Mouse (Mus musculus) hindbrain, postnatal 0 days (tissue): ENCODE measurements around the gene Dnmt3c. TPM values are rescaled to one million over a fixed set of nuclear protein-coding genes. Genes with fewer than 3 reads are reported as not detected.

Experiments used
- ATAC-seq: fragments of 200-750 bp; cut with Nextera tagmentation; 2 replicates; pipeline ENCODE4 v1.8.0; 2017; ENCODE audit warnings: mild to moderate bottlenecking, moderate TSS enrichment, moderate library complexity
- DNase-seq: peaks from one replicate; pipeline ENCODE4 v3.0.0-alpha.2; 2015; ENCODE audit warnings: low spot score
- H3K27ac ChIP-seq: fragments of 300-500 bp; sonication (generic); 2 replicates; pipeline ENCODE4 v1.5.1; 2014; ENCODE audit warnings: mild to moderate bottlenecking
- H3K27me3 ChIP-seq: fragments of 300-500 bp; sonication (generic); 2 replicates; pipeline ENCODE4 v1.6.1; 2014; ENCODE audit warnings: low read length, mixed read lengths; ENCODE audit not compliant: insufficient read depth
- H3K36me3 ChIP-seq: fragments of 300-500 bp; sonication (generic); 2 replicates; pipeline ENCODE4 v1.6.1; 2014; ENCODE audit warnings: low read length, mixed read lengths; ENCODE audit not compliant: insufficient read depth
- H3K4me1 ChIP-seq: fragments of 300-500 bp; sonication (generic); 2 replicates; pipeline ENCODE4 v1.6.1; 2014; ENCODE audit warnings: antibody characterized with exemption, low read length, mixed read lengths; ENCODE audit not compliant: insufficient read depth
- H3K4me2 ChIP-seq: fragments of 300-500 bp; sonication (generic); 2 replicates; pipeline ENCODE4 v1.6.1; 2014; ENCODE audit warnings: low read depth, mild to moderate bottlenecking, low read length, moderate library complexity, mixed read lengths
- H3K4me3 ChIP-seq: fragments of 300-500 bp; sonication (generic); 2 replicates; pipeline ENCODE4 v1.5.1; 2014; ENCODE audit warnings: low read length
- H3K9ac ChIP-seq: fragments of 300-500 bp; sonication (generic); replicated peaks from 2 replicates; pipeline ENCODE4 v1.6.1; 2014; ENCODE audit warnings: mild to moderate bottlenecking, low read length, moderate library complexity, mixed read lengths
- H3K9me3 ChIP-seq: fragments of 300-500 bp; sonication (generic); 2 replicates; pipeline ENCODE4 v1.6.1; 2016; ENCODE audit warnings: low read length, mixed read lengths
- CTCF ChIP-seq: IDR thresholded peaks from 2 replicates; pipeline ENCODE4 v1.5.1; 2016; ENCODE audit warnings: antibody characterized with exemption, control low read depth, low read depth
- WGBS: fragments of 180-500 bp; shearing (Covaris S2); extraction: QIAGEN DNeasy Blood & Tissue Kit; methylation state at CpG from one replicate; pipeline ENCODE4 v1.1.7; 2014; 5-methylcytosine and 5-hydroxymethylcytosine counted together
- polyA plus RNA-seq: library from polyadenylated mRNA; unstranded; fragments of >200 nt; fragmentation: Nextera tagmentation; extraction: Ambion mirVana; gene quantifications from 2 replicates; pipeline ENCODE4 v1.2.1, GENCODE M21; 2015
- total RNA-seq: library from RNA; depleted of rRNA; stranded (reverse); fragments of >200 nt; gene quantifications from 2 replicates; pipeline ENCODE4 v1.2.3, GENCODE M21; 2014; rRNA removed

Dnmt3c gene
- total and polyA plus RNA-seq, 2 experiments from 2014 or later = not detected

- TF ChIP-seq CTCF = no peak
- no peak overlapping the region for H3K9ac ChIP-seq
- H3K27ac ChIP-seq = no peak overlapping the region
- no peaks in the 10 kb centered on the region for H3K4me1 ChIP-seq
- no peaks in the 10 kb centered on the region for H3K27me3 ChIP-seq
- no peak overlapping the region for H3K4me3 ChIP-seq
- ATAC-seq (no peak), DNase-seq (no peak)
- no peaks in the 10 kb centered on the region for H3K9me3 ChIP-seq
- H3K4me2 ChIP-seq = no peak overlapping the region
- WGBS = 77% methylated on average over 2 of the region's 2 CpGs
- peaks cover 28% of the 10 kb centered on the region for H3K36me3 ChIP-seq
Measured at GRCm38 (mm10) chr2:153768881-153769280, 72.4 kb downstream of the Dnmt3c start.

- Histone ChIP-seq H3K4me1 (no peaks in the 10 kb centered on the region), H3K4me2 (no peak overlapping the region), H3K27me3 (no peaks in the 10 kb centered on the region), H3K27ac (no peak overlapping the region), H3K9me3 (no peaks in the 10 kb centered on the region), H3K9ac (no peak overlapping the region), H3K4me3 (no peak overlapping the region), H3K36me3 (no peaks in the 10 kb centered on the region; the same call in 1 of the 2 replicates)
- DNase-seq = no peak
- ATAC-seq = no peak
- WGBS = 96% methylated on average over 4 of the region's 4 CpGs
- TF ChIP-seq CTCF = no peak
Measured at GRCm38 (mm10) chr2:153772950-153773349, 76.5 kb downstream of the Dnmt3c start.

DNA sequence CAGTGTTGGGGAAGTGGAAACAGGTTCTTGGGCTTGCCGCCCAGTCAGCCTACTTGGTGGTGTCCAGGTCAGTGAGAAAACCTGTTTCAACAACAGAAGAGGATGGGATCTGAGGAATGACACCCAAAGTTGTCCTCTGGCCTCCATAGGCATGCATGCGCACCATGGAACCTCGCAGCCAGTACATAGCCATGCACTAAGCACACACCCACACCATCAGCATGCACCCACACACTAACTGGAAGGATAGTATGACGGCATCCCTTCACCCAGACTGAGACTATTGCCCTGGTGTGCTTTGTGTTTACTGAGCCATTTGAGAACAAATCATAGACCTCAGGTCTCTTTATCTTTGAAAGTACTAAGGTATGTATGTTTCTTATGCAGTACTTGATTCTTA lies 79.0 kb downstream of the Dnmt3c start:
- ATAC-seq (no peak), DNase-seq (no peak)
- Histone ChIP-seq H3K4me1 (no peaks in the 10 kb centered on the region), H3K9me3 (no peaks in the 10 kb centered on the region), H3K36me3 (no peaks in the 10 kb centered on the region; the same call in 1 of the 2 replicates), H3K27me3 (no peaks in the 10 kb centered on the region), H3K27ac (no peak overlapping the region), H3K4me2 (no peak overlapping the region), H3K9ac (no peak overlapping the region), H3K4me3 (no peak overlapping the region)
- no peak for TF ChIP-seq CTCF
- 94% methylated on average over 4 of the region's 4 CpGs for WGBS

- H3K9ac ChIP-seq = no peak overlapping the region; the same call in 1 of the 2 replicates
- H3K27me3 ChIP-seq = no peaks in the 10 kb centered on the region
- no peaks in the 10 kb centered on the region for H3K4me1 ChIP-seq
- no peaks in the 10 kb centered on the region for H3K36me3 ChIP-seq
- H3K27ac ChIP-seq = no peak overlapping the region
- peak overlapping the region; percentile 22 for H3K4me3 ChIP-seq
- 14% methylated on average over 24 of the region's 24 CpGs for WGBS
- H3K4me2 ChIP-seq = peak overlapping the region; percentile 61
- no peaks in the 10 kb centered on the region for H3K9me3 ChIP-seq
- ATAC-seq = peak; percentile 79
- DNase-seq = peak; percentile 56
- TF ChIP-seq CTCF = no peak
Measured at GRCm38 (mm10) chr2:153778638-153779362, 82.3 kb downstream of the Dnmt3c start.

Other genes starting within 250 kb of the Dnmt3c start
- not detected in 2 replicates for gene 4930404H24Rik, start 203.9 kb upstream of the Dnmt3c start, total RNA-seq
- gene 4930404H24Rik, start 203.9 kb upstream of the Dnmt3c start, polyA plus RNA-seq = not detected in 2 replicates
- 68.3 and 80.8 TPM in 2 replicates for gene Nol4l, start 166.7 kb upstream of the Dnmt3c start, total RNA-seq
- 23.7 and 24.2 TPM in 2 replicates for gene Nol4l, start 166.7 kb upstream of the Dnmt3c start, polyA plus RNA-seq
- 21.2 and 25.7 TPM in 2 replicates for gene Commd7, start 63.9 kb upstream of the Dnmt3c start, total RNA-seq
- gene Commd7, start 63.9 kb upstream of the Dnmt3c start, polyA plus RNA-seq = 88.0 and 93.4 TPM in 2 replicates
- gene Dnmt3b, start 47.2 kb upstream of the Dnmt3c start, total RNA-seq = 2.5 and 2.9 TPM in 2 replicates
- 2.7 and 2.8 TPM in 2 replicates for gene Dnmt3b, start 47.2 kb upstream of the Dnmt3c start, polyA plus RNA-seq
- 75.0 and 82.8 TPM in 2 replicates for gene Mapre1, start 44.6 kb downstream of the Dnmt3c start, total RNA-seq
- 354 and 355 TPM in 2 replicates for gene Mapre1, start 44.6 kb downstream of the Dnmt3c start, polyA plus RNA-seq
- not detected in 2 replicates for gene Efcab8, start 83.3 kb downstream of the Dnmt3c start, total RNA-seq
- 0.04 TPM in 1 of 2 replicates, not detected in the other for gene Efcab8, start 83.3 kb downstream of the Dnmt3c start, polyA plus RNA-seq
- gene Sun5, start 174.4 kb downstream of the Dnmt3c start, total RNA-seq = not detected in 2 replicates
- not detected in 2 replicates for gene Sun5, start 174.4 kb downstream of the Dnmt3c start, polyA plus RNA-seq
- 0.25 and 0.26 TPM in 2 replicates for gene Bpifb2, start 178.4 kb downstream of the Dnmt3c start, total RNA-seq
- 0.29 and 0.49 TPM in 2 replicates for gene Bpifb2, start 178.4 kb downstream of the Dnmt3c start, polyA plus RNA-seq
- gene Bpifb6, start 203.7 kb downstream of the Dnmt3c start, total RNA-seq = not detected in 2 replicates
- 0.14 and 0.24 TPM in 2 replicates for gene Bpifb6, start 203.7 kb downstream of the Dnmt3c start, polyA plus RNA-seq
- not detected in 2 replicates for gene Bpifb3, start 221.6 kb downstream of the Dnmt3c start, total RNA-seq
- gene Bpifb3, start 221.6 kb downstream of the Dnmt3c start, polyA plus RNA-seq = not detected in 2 replicates
- not detected in 2 replicates for gene Bpifb4, start 241.6 kb downstream of the Dnmt3c start, total RNA-seq
- 0.16 TPM in 1 of 2 replicates, not detected in the other for gene Bpifb4, start 241.6 kb downstream of the Dnmt3c start, polyA plus RNA-seq